Mouse (Mus musculus): ENCODE data around the gene Glra4. TPM values are rescaled to one million over a fixed set of nuclear protein-coding genes. Genes with fewer than 3 reads are reported as not detected.

Glra4 gene
- total and polyA plus RNA-seq, 3 experiments = not detected

GRCm38 (mm10) chrX:136819752-136820151 lies 39.8 kb upstream of the Glra4 start:
- H3K79me2 ChIP-seq (replicated peaks; ENCODE audit: control insufficient read depth, extremely low read depth, insufficient read depth, poor library complexity, severe bottlenecking) = no peaks in the 10 kb centered on the region
- dilution Hi-C loops (cut with MboI; ENCODE audit: extremely low pct_ligation_motif_present, extremely low pct_unique_long_range_greater_than_20kb, low sequenced_read_pairs) (no loop called here), in situ Hi-C loops (cut with MboI; ENCODE audit: low pct_ligation_motif_present, low pct_unique_long_range_greater_than_20kb, low sequenced_read_pairs) (loop anchor here (5.0 kb wide), 1 partner anchor 72 kb away; no protein-coding TSS in a partner anchor)
- no peaks in the 10 kb centered on the region for H3K9me3 ChIP-seq (replicated peaks; ENCODE audit: low read length)
- H3K4me3 ChIP-seq (replicated peaks in 1 of 3; ENCODE audit: low read depth in 2 of 3, low read length in 2 of 3, poor library complexity in 1 of 3) = no peak overlapping the region
- no peak overlapping the region for H3K4me2 ChIP-seq (ENCODE audit: insufficient read depth, low read depth, poor library complexity, severe bottlenecking)
- no peak overlapping the region for H3K27ac ChIP-seq (ENCODE audit: insufficient read depth, low read depth)
- DNase-seq (ENCODE audit: extremely low read depth) = no peak
- no peak for TF ChIP-seq JUN (IDR thresholded peaks at IDR 0.05; ENCODE audit: insufficient read depth, low read depth, low read length)
- TF ChIP-seq MEF2A (IDR thresholded peaks at IDR 0.05; ENCODE audit: borderline replicate concordance, low read depth, low read length) = no peak
- no peaks in the 10 kb centered on the region for H3K27me3 ChIP-seq (replicated peaks)
- H3K36me3 ChIP-seq (replicated peaks in 1 of 2; ENCODE audit: control insufficient read depth in 1 of 2, insufficient read depth in 1 of 2, low read length in 1 of 2) = peaks cover 0 to 8% of the 10 kb centered on the region in 2 experiments
- no peaks in the 10 kb centered on the region for H3K4me1 ChIP-seq (ENCODE audit: control insufficient read depth in 1 of 2, insufficient read depth in 2 of 2)
- H3K9ac ChIP-seq (ENCODE audit: insufficient read depth, low read depth) = no peak overlapping the region

GRCm38 (mm10) chrX:136797223-136797622 lies 17.3 kb upstream of the Glra4 start:
- no peak overlapping the region for H3K9ac ChIP-seq (ENCODE audit: insufficient read depth, low read depth)
- no peaks in the 10 kb centered on the region for H3K9me3 ChIP-seq (replicated peaks; ENCODE audit: low read length)
- H3K27me3 ChIP-seq (replicated peaks) = no peaks in the 10 kb centered on the region
- H3K4me3 ChIP-seq (replicated peaks in 1 of 3; ENCODE audit: low read depth in 2 of 3, low read length in 2 of 3, poor library complexity in 1 of 3) = no peak overlapping the region
- peaks cover 0 to 3% of the 10 kb centered on the region in 2 experiments; a peak in 1 of 4 replicates for H3K4me1 ChIP-seq (ENCODE audit: control insufficient read depth in 1 of 2, insufficient read depth in 2 of 2)
- in situ Hi-C loops (cut with MboI; ENCODE audit: low pct_ligation_motif_present, low pct_unique_long_range_greater_than_20kb, low sequenced_read_pairs) = no loop called here
- TF ChIP-seq TBP (conservative IDR thresholded peaks at IDR 0.05; ENCODE audit: low read depth, low read length) = no peak
- TF ChIP-seq UBTF (IDR thresholded peaks at IDR 0.05; ENCODE audit: low read depth, low read length) = no peak
- TF ChIP-seq KAT2A (IDR thresholded peaks at IDR 0.05; ENCODE audit: insufficient replicate concordance, low read length) = no peak
- TF ChIP-seq ETS1 (conservative IDR thresholded peaks at IDR 0.05; ENCODE audit: low read depth, low read length) = no peak
- TF ChIP-seq JUN (IDR thresholded peaks at IDR 0.05; ENCODE audit: insufficient read depth, low read depth, low read length) = no peak
- TF ChIP-seq BHLHE40 (IDR thresholded peaks at IDR 0.05; ENCODE audit: low read depth, low read length) = no peak
- no peak for TF ChIP-seq CTCF (conservative IDR thresholded peaks at IDR 0.05 in 1 of 2, IDR thresholded peaks at IDR 0.05 in 1 of 2; ENCODE audit: low read depth in 2 of 2, low read length in 2 of 2)
- no peak for TF ChIP-seq RAD21 (IDR thresholded peaks at IDR 0.05; ENCODE audit: low read depth, low read length)
- TF ChIP-seq NELFE (IDR thresholded peaks at IDR 0.05; ENCODE audit: low read depth, low read length) = no peak
- no peak for TF ChIP-seq SIN3A (IDR thresholded peaks at IDR 0.05; ENCODE audit: low read length)
- no peak for TF ChIP-seq CHD1 (IDR thresholded peaks at IDR 0.05; ENCODE audit: low read depth, low read length)
- TF ChIP-seq TCF12 (IDR thresholded peaks at IDR 0.05; ENCODE audit: low read depth, low read length) = no peak
- TF ChIP-seq MXI1 (IDR thresholded peaks at IDR 0.05; ENCODE audit: low read depth, low read length) = no peak
- TF ChIP-seq CHD2 (IDR thresholded peaks at IDR 0.05; ENCODE audit: low read length) = no peak
- TF ChIP-seq USF2 (conservative IDR thresholded peaks at IDR 0.05; ENCODE audit: low read depth, low read length) = no peak
- no peak for TF ChIP-seq POLR2AphosphoS2 (IDR thresholded peaks at IDR 0.05; ENCODE audit: low read depth, low read length)
- no peak for TF ChIP-seq EP300 (IDR thresholded peaks at IDR 0.05; ENCODE audit: low read length)
- no peak for TF ChIP-seq E2F4 (IDR thresholded peaks at IDR 0.05; ENCODE audit: insufficient replicate concordance, low read depth, low read length)
- TF ChIP-seq USF1 (IDR thresholded peaks at IDR 0.05; ENCODE audit: low read depth, low read length) = no peak
- no peak overlapping the region for H3K4me2 ChIP-seq (ENCODE audit: insufficient read depth, low read depth, poor library complexity, severe bottlenecking)
- no peaks in the 10 kb centered on the region for H3K79me2 ChIP-seq (replicated peaks; ENCODE audit: control insufficient read depth, extremely low read depth, insufficient read depth, poor library complexity, severe bottlenecking)
- dilution Hi-C loops (cut with MboI; ENCODE audit: extremely low pct_ligation_motif_present, extremely low pct_unique_long_range_greater_than_20kb, low sequenced_read_pairs) = no loop called here
- no peak for DNase-seq (ENCODE audit: extremely low read depth)
- peaks cover 0 to 29% of the 10 kb centered on the region in 2 experiments for H3K36me3 ChIP-seq (replicated peaks in 1 of 2; ENCODE audit: control insufficient read depth in 1 of 2, insufficient read depth in 1 of 2, low read length in 1 of 2)
- H3K27ac ChIP-seq (ENCODE audit: insufficient read depth, low read depth) = no peak overlapping the region
